Mouse (Mus musculus) spleen, adult 2 months (tissue): Measurements from ENCODE around the gene Opn1sw. TPM values are rescaled to one million over a fixed set of nuclear protein-coding genes. Genes with fewer than 3 reads are reported as not detected.
A peak's percentile ranks its signal among the peaks of the same experiment; 100 is the strongest.
"Not testable (repeated sequence)": the region's sequence is repeated elsewhere in the genome, so short reads cannot be mapped to it uniquely, and the experiment has no call there.

ENCODE experiments used
- DNase-seq, 2 experiments: peaks; one replicate each; pipeline versions ENCODE4 v3.0.0 to v3.0.0-alpha.2; 2012 to 2021; ENCODE audit warnings: low spot score in 2 of 2, low read depth in 1 of 2
- H3K27ac ChIP-seq: fragments of 200-500 bp; 2 replicates; pipeline ENCODE4 v1.5.1; 2012; ENCODE audit warnings: low read length, inconsistent platforms; ENCODE audit not compliant: insufficient read depth
- H3K27me3 ChIP-seq: fragments of 200-500 bp; 2 replicates; pipeline ENCODE4 v1.6.1; 2012; ENCODE audit warnings: mild to moderate bottlenecking, moderate library complexity, low read length, inconsistent platforms; ENCODE audit not compliant: control insufficient read depth, insufficient read depth
- H3K36me3 ChIP-seq: fragments of 200-500 bp; 2 replicates; pipeline ENCODE4 v1.6.1; 2012; ENCODE audit warnings: mild to moderate bottlenecking, low read length, inconsistent platforms; ENCODE audit not compliant: control insufficient read depth, insufficient read depth
- H3K4me1 ChIP-seq: fragments of 200-500 bp; 2 replicates; pipeline ENCODE4 v1.6.1; 2011; ENCODE audit warnings: inconsistent platforms; ENCODE audit not compliant: control insufficient read depth, insufficient read depth, insufficient read length
- H3K4me3 ChIP-seq: fragments of 200-500 bp; 2 replicates; pipeline ENCODE4 v1.5.1; 2011; ENCODE audit warnings: mild to moderate bottlenecking, inconsistent platforms; ENCODE audit not compliant: insufficient read depth, insufficient read length; ENCODE audit errors: extremely low read depth
- CTCF ChIP-seq: fragments of 200-500 bp; IDR thresholded peaks from 2 replicates; pipeline ENCODE4 v1.5.1; 2011; ENCODE audit warnings: mild to moderate bottlenecking, inconsistent platforms; ENCODE audit not compliant: insufficient read depth, insufficient read length, insufficient replicate concordance; ENCODE audit errors: extremely low read depth
- POLR2A ChIP-seq: fragments of 200-500 bp; IDR thresholded peaks from 2 replicates; pipeline ENCODE4 v1.6.1; 2011; ENCODE audit warnings: low read depth, low read length, inconsistent platforms
- WGBS: fragments of 180-500 bp; shearing (Covaris S2); methylation state at CpG from one replicate; pipeline ENCODE4 v1.1.7; 2018; 5-methylcytosine and 5-hydroxymethylcytosine counted together
- polyA plus RNA-seq: library from polyadenylated mRNA; depleted of rRNA; stranded (reverse); fragments of >200 nt; gene quantifications from 2 replicates; pipeline ENCODE4 v1.2.3, GENCODE M21; 2012; rRNA removed

Opn1sw gene
- polyA plus RNA-seq, 1 experiment = not detected

DNA sequence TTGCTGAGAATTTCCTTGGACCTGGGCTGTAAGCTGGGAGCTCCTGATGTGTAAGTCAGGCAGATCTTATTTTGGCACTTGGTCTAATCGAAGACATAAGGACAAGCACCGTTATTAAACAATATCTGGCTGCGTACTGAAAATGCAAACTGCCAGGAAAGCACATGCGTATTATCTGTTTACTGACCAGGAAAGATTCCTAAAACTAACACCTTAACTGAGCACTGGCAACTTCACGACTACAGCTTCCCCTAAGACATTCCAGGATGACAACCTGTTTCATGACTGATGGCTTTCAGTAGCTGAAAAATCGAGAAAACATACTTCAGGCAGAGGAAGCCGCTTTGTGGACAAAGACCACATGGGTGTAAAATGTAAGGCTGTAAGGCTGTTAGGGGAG, 41.1 kb downstream of the Opn1sw start:
- Histone ChIP-seq H3K4me3 (peak overlapping the region; percentile 83), H3K27ac (peak overlapping the region; percentile 78), H3K36me3 (no peaks in the 10 kb centered on the region), H3K4me1 (peaks cover 3% of the 10 kb centered on the region), H3K27me3 (no peaks in the 10 kb centered on the region)
- no peak for TF ChIP-seq POLR2A
- no peak for TF ChIP-seq CTCF
- DNase-seq = no peak
- WGBS = 45% methylated on average over 7 of the region's 7 CpGs

DNA sequence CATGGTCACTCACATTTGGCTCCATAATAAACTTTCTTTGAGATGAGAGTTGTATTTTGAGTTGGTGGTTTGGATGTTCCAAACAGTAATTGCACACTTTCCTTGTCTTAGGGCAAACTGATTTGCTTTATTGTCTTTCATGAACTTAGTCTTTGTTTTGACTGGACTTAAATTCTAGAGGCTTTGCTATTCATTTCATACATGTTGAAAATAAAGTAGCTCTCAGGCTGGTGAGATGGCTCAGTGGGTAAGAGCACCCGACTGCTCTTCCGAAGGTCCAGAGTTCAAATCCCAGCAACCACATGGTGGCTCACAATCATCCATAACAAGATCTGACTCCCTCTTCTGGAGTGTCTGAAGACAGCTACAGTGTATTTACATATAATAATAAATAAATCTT, 41.8 kb downstream of the Opn1sw start:
- H3K36me3 ChIP-seq, DNase-seq, H3K27ac ChIP-seq, H3K27me3 ChIP-seq, H3K4me3 ChIP-seq, H3K4me1 ChIP-seq: not testable (repeated sequence)
- 94% methylated on average over 2 of the region's 2 CpGs for WGBS

DNA sequence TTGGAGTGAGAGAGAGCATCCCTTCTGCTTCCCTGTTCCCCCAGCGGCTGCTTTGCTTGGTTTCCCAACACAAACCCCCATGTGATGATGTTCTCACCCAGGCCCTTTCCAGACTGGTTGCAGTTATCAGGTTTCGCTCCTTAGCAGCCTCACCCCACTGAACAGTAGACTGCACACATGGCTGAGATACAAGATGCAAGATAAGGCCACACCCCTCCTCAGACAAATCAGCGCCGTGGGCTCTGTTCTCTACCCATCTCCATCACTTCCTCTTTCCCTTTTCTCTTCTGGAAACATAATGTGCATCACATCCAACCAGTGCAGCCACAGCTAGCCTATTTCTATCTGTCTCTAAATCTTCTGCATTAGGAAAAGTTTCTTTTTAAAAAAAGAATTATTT, 58.8 kb downstream of the Opn1sw start:
- H3K36me3 ChIP-seq = no peaks in the 10 kb centered on the region
- no peak overlapping the region for H3K4me3 ChIP-seq
- TF ChIP-seq POLR2A (no peak), CTCF (no peak)
- H3K4me1 ChIP-seq = no peaks in the 10 kb centered on the region
- no peak for DNase-seq
- 47% methylated on average over 4 of the region's 4 CpGs for WGBS
- no peaks in the 10 kb centered on the region for H3K27me3 ChIP-seq
- H3K27ac ChIP-seq = no peak overlapping the region

DNA sequence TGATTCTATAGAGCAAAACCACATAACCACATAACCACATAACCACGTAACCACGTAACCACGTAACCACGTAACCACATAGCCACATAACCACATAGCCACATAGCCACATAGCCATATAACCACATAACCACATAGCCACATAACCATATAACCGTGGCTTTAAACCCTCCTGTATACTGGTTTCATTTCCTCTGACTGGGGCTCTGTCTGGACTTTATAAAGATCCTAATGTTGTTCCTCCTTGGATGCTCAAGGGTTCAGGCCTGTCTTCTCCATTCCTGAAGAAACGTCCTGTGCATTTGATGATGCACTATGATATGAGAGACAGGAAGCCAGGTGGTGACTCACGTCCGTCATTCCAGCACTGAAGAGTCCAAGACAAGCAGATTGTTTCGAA, 61.3 kb downstream of the Opn1sw start:
- no peak for TF ChIP-seq CTCF
- no peak for DNase-seq
- no peaks in the 10 kb centered on the region for H3K36me3 ChIP-seq
- no peak overlapping the region for H3K27ac ChIP-seq
- H3K4me1 ChIP-seq = no peaks in the 10 kb centered on the region; the same call in 1 of the 2 replicates
- H3K4me3 ChIP-seq = no peak overlapping the region
- H3K27me3 ChIP-seq = no peaks in the 10 kb centered on the region
- 47% methylated on average over 9 of the region's 9 CpGs for WGBS

Other genes starting within 250 kb of the Opn1sw start
- gene Rbm28, start 223.5 kb downstream of the Opn1sw start, polyA plus RNA-seq = 3.6 and 4.2 TPM in 2 replicates
- 0.20 and 0.25 TPM in 2 replicates for gene Prrt4, start 208.9 kb downstream of the Opn1sw start, polyA plus RNA-seq
- gene Impdh1, start 172.1 kb downstream of the Opn1sw start, polyA plus RNA-seq = 40.7 and 46.7 TPM in 2 replicates
- gene Hilpda, start 116.0 kb downstream of the Opn1sw start, polyA plus RNA-seq = 11.3 and 12.9 TPM in 2 replicates
- 0.40 and 0.82 TPM in 2 replicates for gene Fam71f2, start 108.9 kb downstream of the Opn1sw start, polyA plus RNA-seq
- gene Fam71f1, start 69.3 kb downstream of the Opn1sw start, polyA plus RNA-seq = not detected in 2 replicates
- gene Calu, start 40.4 kb downstream of the Opn1sw start, polyA plus RNA-seq = 12.2 and 14.9 TPM in 2 replicates
- gene Ccdc136, start 7.8 kb upstream of the Opn1sw start, polyA plus RNA-seq = 0.05 and 0.23 TPM in 2 replicates
- gene Flnc, start 44.8 kb upstream of the Opn1sw start, polyA plus RNA-seq = 0.32 and 0.38 TPM in 2 replicates
- gene Atp6v1f, start 79.2 kb upstream of the Opn1sw start, polyA plus RNA-seq = 182 and 226 TPM in 2 replicates
- gene Atp6v1fnb, start 83.0 kb upstream of the Opn1sw start, polyA plus RNA-seq = 0.34 TPM in 1 of 2 replicates, not detected in the other
- 10.1 and 10.2 TPM in 2 replicates for gene Kcp, start 119.5 kb upstream of the Opn1sw start, polyA plus RNA-seq
- 136 and 178 TPM in 2 replicates for gene Irf5, start 138.2 kb upstream of the Opn1sw start, polyA plus RNA-seq
- gene Tnpo3, start 221.4 kb upstream of the Opn1sw start, polyA plus RNA-seq = 33.4 and 39.1 TPM in 2 replicates